Mouse (Mus musculus): Measurements from ENCODE around the gene Rab5b.

- TF ChIP-seq CTCF (IDR thresholded peaks at IDR 0.05; ENCODE audit: low read depth) = no peak
- no peak for TF ChIP-seq EP300 (optimal IDR thresholded peaks at IDR 0.05)
These were observed 49.6 kb downstream of the Rab5b start for GRCm38 (mm10) chr10:128646139-128647089.

All from stomach, postnatal 0 days (tissue).